Mouse (Mus musculus) thymus, postnatal 14 days (tissue): ENCODE data around the gene Bst1.

Experiments used
- DNase-seq: peaks from one replicate; pipeline ENCODE4 v3.0.0; 2021

Gene Bst1

GRCm38 (mm10) chr5:43860096-43860495 is 41.4 kb downstream of the Bst1 start:
- no peak for DNase-seq

DNA sequence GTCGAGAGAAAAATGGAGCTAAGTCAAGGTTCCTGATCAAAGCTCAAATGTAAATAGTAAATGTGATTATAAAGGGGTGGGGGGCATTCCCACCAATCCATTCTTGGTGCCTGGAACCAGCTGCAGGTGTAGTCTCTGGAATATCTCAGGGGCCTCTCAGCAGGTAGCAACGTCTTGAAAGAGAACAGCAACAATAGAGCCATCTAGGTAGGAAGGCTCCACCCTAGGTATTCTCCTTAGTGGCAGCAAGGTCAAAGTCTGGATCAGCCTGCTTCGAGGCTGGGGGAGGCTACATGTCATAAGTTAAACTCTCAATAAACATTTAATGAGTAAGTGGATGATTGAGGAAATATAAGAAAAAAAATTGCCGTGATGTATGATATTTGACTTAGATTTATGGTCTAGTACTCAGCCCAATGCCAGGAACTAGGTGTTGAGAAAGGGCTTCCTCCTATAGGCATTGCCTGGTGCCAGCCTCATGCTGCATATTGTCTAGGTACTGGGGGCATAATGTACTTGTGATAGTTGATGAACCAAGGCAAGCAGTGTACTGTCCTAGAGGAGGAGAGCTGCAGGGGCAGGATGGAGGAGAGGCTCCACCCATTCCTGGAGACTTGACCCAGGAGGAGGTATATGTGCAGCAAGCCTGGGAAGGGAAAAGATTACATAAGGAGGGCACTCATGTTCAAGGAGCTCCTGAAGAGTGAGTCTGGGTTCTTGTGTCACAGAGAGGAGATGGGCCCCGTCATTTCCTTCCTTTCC is 42.2 kb downstream of the Bst1 start:
- DNase-seq, result no peak

GRCm38 (mm10) chr5:43863642-43864041 is 45.0 kb downstream of the Bst1 start:
- no peak for DNase-seq

DNA sequence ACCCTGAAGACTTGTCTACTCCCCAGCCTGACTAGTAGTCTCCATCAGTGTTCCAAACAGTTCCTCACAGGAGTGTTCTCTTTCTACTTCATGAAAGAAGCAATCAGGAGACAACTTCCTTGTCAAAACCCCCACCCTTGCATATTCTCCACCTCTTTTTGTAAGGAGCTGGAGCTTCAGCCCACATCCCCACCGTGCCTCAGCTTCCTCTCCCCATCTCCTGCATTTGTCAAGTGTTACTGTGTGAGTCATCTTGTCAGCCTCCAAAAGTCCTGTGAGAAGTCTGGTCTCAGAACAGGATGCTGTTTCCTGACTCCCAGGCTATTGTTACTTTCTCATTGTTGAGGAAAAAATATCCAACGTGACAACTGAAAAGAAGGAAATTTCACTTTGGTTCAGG is 46.6 kb downstream of the Bst1 start:
- no peak for DNase-seq

GRCm38 (mm10) chr5:43868253-43868652 is 49.6 kb downstream of the Bst1 start, which contains the start of gene Cd38:
Cd38 (plus strand) TSS chr5:43868553.
- no peak for DNase-seq

GRCm38 (mm10) chr5:43868711-43869600 is 50.3 kb downstream of the Bst1 start:
- DNase-seq, result peak; percentile 13

DNA sequence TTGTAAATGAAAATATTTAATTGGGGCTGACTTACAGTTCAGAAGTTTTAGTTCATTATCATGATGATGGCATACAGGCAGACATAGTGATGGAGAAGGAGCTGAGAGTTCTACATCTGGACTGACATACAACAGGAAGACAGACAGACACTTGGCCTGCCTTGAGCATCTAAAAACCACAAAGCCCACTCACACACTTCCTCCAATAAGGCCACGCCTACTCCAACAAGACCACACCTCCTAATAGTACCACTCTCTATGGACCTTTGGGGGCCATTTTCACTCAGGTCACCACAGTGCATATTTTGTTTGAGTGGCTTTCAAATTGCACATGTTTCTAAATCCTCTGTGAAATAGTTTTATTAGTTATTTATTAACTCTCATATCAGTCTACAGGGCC is 53.2 kb downstream of the Bst1 start:
- DNase-seq, result no peak

- DNase-seq, result no peak
Observed at GRCm38 (mm10) chr5:43872652-43873051, 54.0 kb downstream of the Bst1 start.

DNA sequence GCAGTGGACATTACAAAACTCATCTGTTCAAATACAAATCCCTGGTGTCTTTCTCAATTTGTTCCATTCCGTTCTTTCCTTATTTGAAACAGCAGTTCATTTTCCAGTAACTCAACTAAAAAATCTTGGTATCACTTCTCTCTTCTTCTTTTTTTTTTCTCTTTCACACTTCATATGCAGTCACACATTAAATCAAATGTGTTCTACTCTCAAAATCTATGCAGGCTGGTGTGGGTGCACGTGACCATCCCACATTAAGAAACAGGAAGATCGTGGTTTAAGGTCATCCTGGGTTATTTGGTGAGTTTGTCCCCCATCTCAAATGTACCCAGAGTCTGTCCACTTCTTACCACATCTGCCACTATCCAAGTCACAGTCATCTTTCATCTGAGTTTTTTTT is 63.3 kb downstream of the Bst1 start:
- no peak for DNase-seq

DNA sequence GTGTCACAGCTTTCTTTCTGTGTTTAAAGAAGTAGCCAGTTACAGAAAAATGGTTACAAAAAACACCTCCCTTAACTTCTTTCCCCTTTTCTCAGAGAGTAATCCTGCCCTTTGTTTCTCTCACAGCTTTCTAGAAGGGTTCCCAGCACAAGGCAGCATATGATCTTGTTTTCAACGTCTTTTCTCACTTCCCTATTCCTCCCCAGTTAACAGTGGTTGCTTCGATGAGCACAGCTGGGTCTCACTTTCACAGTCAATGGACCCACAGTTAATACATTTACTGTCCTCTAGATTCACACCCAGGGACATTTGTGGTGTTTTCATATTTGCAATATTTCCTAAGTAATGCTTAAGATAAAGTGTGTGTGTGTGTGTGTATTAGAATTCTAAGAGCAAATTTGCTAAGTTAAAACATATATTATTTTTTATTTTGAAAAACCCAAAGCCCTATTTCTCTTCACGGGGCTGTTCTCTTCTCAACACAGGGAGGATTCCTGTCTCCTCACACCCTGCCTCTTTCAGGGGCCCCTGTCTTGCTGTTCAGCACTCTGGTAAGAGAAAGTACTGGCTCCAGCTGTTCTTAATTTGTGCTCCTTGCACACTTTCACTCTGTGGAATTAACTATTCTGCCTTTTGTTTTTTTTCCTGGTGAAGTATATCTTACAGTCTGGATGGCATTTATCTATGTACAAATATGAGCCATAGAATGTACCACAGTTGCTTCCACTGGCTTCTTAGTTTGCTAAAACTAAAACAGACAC is 66.6 kb downstream of the Bst1 start:
- DNase-seq, result no peak

DNA sequence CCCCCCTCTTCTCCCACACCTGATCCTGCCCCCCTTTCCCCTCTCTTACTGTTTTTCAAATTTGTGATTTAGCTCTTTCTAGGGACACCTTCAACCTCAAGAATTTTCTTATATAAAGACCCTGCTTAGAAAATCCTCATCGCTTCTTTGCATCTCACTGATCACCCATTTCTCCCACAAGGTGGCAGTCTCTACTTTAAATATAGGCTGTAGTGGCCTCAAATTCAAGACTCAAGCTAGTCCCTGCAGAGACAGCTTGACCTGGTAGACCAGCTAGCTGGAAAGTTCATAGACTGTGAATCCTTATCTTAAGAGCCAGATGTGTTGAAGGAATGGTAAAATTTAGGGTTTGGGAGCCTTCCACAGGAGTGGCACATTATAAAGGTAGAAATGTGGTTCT is 73.7 kb downstream of the Bst1 start:
- DNase-seq, result peak; percentile 52
